Comparison of ENCODE assay signal across 20 mouse cellular contexts in the genomic region with DNA sequence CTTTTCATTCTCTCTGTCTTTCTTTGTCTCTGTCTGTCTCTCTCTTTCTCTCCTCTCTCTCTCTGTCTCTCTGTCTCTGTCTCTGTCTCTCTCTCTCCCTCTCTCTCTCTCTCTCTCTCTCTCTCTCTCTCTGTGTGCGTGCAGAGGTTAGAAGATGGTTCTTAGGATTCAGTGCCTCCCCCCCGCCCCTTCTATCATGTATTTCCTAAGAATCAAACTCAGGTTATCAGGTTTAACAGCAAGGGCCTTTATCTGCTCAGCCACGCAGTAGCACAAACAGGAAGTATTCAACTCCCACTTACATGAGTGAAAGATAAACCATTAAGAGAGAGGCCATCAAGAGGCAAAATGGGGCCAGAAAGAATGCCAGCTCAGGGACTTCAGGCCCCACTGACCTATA.
DNase-seq lines count a peak whose midpoint lies in the region; ATAC-seq and TF ChIP-seq lines count a peak whose summit lies in the region.
"Had no signal": no experiment of that assay in that cellular context is flagged by ENCODE, and none has a peak within 500 bp of the region (broad histone marks: within the 10 kb centered on the region; RNA-seq: fewer than 3 reads in every experiment).

No protein-coding gene starts in this region.

- H3K4me1 ChIP-seq in liver, embryonic 14.5 days (replicated peaks; ENCODE audit: control insufficient read depth in 2 of 2, insufficient read depth in 2 of 2, low read length in 1 of 2), result peaks cover 14 to 18% of the 10 kb centered on the region in 2 experiments
- H3K4me1 ChIP-seq in forebrain, embryonic 13.5 days, result peaks cover 4% of the 10 kb centered on the region; the same call in 1 of the 2 replicates
- H3K4me1 ChIP-seq: embryonic facial prominence, embryonic 12.5 days; neural tube, embryonic 12.5 days had no signal

- H3K36me3 ChIP-seq in liver, embryonic 14.5 days (replicated peaks; ENCODE audit: control insufficient read depth, insufficient read depth, low read depth), result no peaks in the 10 kb centered on the region
- H3K36me3 ChIP-seq in forebrain, embryonic 13.5 days (ENCODE audit: poor library complexity, severe bottlenecking), result peaks cover 18% of the 10 kb centered on the region; the same call in 1 of the 2 replicates
- H3K36me3 ChIP-seq: embryonic facial prominence, embryonic 12.5 days; midbrain, embryonic 10.5 days; neural tube, embryonic 12.5 days had no signal

- WGBS in liver, embryonic 14.5 days (ENCODE audit: insufficient replicate concordance), result 10% methylated on average over 3 of the region's 3 CpGs
- 91% methylated on average over 3 of the region's 3 CpGs for WGBS in forebrain, embryonic 13.5 days

- TF ChIP-seq CTCF in liver, embryonic 14.5 days (IDR thresholded peaks at IDR 0.05; ENCODE audit: low read depth), result no peak
- no peak for TF ChIP-seq CTCF in gastrocnemius, adult 2 months (IDR thresholded peaks at IDR 0.05)

- H3K4me3 ChIP-seq in liver, embryonic 14.5 days (ENCODE audit: insufficient read depth in 1 of 2, low read depth in 2 of 2, low read length in 2 of 2), result no peak overlapping the region
- no peak overlapping the region for H3K4me3 ChIP-seq in forebrain, embryonic 13.5 days
- no peak overlapping the region for H3K4me3 ChIP-seq in gastrocnemius, adult 2 months
- H3K4me3 ChIP-seq: embryonic facial prominence, embryonic 12.5 days; limb, embryonic 12.5 days; midbrain, embryonic 10.5 days; neural tube, embryonic 12.5 days had no signal

- TF ChIP-seq EP300 in liver, embryonic 14.5 days (IDR thresholded peaks at IDR 0.05; ENCODE audit: low read depth), result peak; percentile 79

- peak overlapping the region; percentile 8; the same call in 1 of the 2 replicates for H3K4me2 ChIP-seq in liver, embryonic 14.5 days (ENCODE audit: low read depth)
- no peak overlapping the region for H3K4me2 ChIP-seq in forebrain, embryonic 13.5 days
- H3K4me2 ChIP-seq: embryonic facial prominence, embryonic 12.5 days; hindbrain, embryonic 14.5 days; limb, embryonic 12.5 days; lung, embryonic 14.5 days; neural tube, embryonic 12.5 days had no signal

- no peaks in the 10 kb centered on the region for H3K9me3 ChIP-seq in liver, embryonic 14.5 days (ENCODE audit: control insufficient read depth, low read length)
- no peaks in the 10 kb centered on the region for H3K9me3 ChIP-seq in forebrain, embryonic 13.5 days (replicated peaks)
- H3K9me3 ChIP-seq: embryonic facial prominence, embryonic 12.5 days; limb, embryonic 12.5 days; midbrain, embryonic 10.5 days; neural tube, embryonic 12.5 days had no signal

- no peak overlapping the region for H3K9ac ChIP-seq in liver, embryonic 14.5 days (replicated peaks)
- no peak overlapping the region for H3K9ac ChIP-seq in forebrain, embryonic 13.5 days
- H3K9ac ChIP-seq: embryonic facial prominence, embryonic 12.5 days; forebrain, postnatal 0 days; hindbrain, embryonic 14.5 days; limb, embryonic 12.5 days; lung, embryonic 14.5 days; neural tube, embryonic 12.5 days had no signal

- no peak overlapping the region for H3K27ac ChIP-seq in liver, embryonic 14.5 days
- no peak overlapping the region for H3K27ac ChIP-seq in forebrain, embryonic 13.5 days
- no peak overlapping the region for H3K27ac ChIP-seq in gastrocnemius, adult 2 months
- H3K27ac ChIP-seq: embryonic facial prominence, embryonic 12.5 days; hindbrain, embryonic 14.5 days; limb, embryonic 12.5 days; midbrain, embryonic 10.5 days; neural tube, embryonic 12.5 days had no signal

- intact Hi-C loops in gastrocnemius, adult 2 months (cut with DNase I), result no loop called here

- DNase-seq in CD4-positive, CD25-positive, alpha-beta regulatory T cell, adult 2 months (ENCODE audit: low read depth, low spot score), result peak; percentile 30
- DNase-seq in liver, embryonic 14.5 days (ENCODE audit: low read depth in 3 of 3, low spot score in 3 of 3), result peak; percentile 22 to 38 (median 36)
- DNase-seq in heart, adult 9 months (ENCODE audit: low spot score in 2 of 2), result no peak
- DNase-seq in gastrocnemius, adult 2 months, result no peak
- DNase-seq: cerebellum, adult 9-10 months; forebrain, postnatal 0 days; heart, postnatal 36 days; kidney, postnatal 4 days; spleen, adult 18-20 months had no signal

- no peaks in the 10 kb centered on the region for H3K27me3 ChIP-seq in liver, embryonic 14.5 days (ENCODE audit: control insufficient read depth, insufficient read depth, low read length)
- no peaks in the 10 kb centered on the region for H3K27me3 ChIP-seq in forebrain, embryonic 13.5 days
- H3K27me3 ChIP-seq: neural tube, embryonic 12.5 days had no signal

- ATAC-seq in CD4-positive, CD25-positive, alpha-beta regulatory T cell, adult 4 months, result no peak
- peak; percentile 57 for ATAC-seq in erythroid progenitor cell, adult 5-6 weeks (replicated peaks; ENCODE audit: low FRiP score, poor library complexity, severe bottlenecking)
- peak; percentile 81 for ATAC-seq in liver, embryonic 14.5 days (ENCODE audit: insufficient read depth)
- no peak for ATAC-seq in monocyte, adult 5-6 weeks (replicated peaks; ENCODE audit: insufficient number of reproducible peaks, low FRiP score, low TSS enrichment, poor library complexity, severe bottlenecking)
- ATAC-seq in forebrain, embryonic 13.5 days, result no peak
- ATAC-seq: forebrain, postnatal 0 days; intestine, embryonic 16.5 days had no signal

Comparison
In these comparisons a context has a peak if more than half of its experiments do, and no peak if none do; other contexts are left out.
1. DNase-seq: peak in CD4-positive, CD25-positive, alpha-beta regulatory T cell, adult 2 months (single experiment) and liver, embryonic 14.5 days (3 of 3); none in heart, adult 9 months (0 of 2) and gastrocnemius, adult 2 months (single experiment).
2. ATAC-seq: peak in erythroid progenitor cell, adult 5-6 weeks (single experiment) and liver, embryonic 14.5 days (single experiment); none in CD4-positive, CD25-positive, alpha-beta regulatory T cell, adult 4 months (single experiment), monocyte, adult 5-6 weeks (single experiment) and forebrain, embryonic 13.5 days (single experiment).